Mouse (Mus musculus): ENCODE data around the gene Nav3. TPM values are rescaled to one million over a fixed set of nuclear protein-coding genes. Genes with fewer than 3 reads are reported as not detected.

The Nav3 gene
- polyA plus RNA-seq, 1 experiment from 2014 or later: 2.4 TPM

DNA sequence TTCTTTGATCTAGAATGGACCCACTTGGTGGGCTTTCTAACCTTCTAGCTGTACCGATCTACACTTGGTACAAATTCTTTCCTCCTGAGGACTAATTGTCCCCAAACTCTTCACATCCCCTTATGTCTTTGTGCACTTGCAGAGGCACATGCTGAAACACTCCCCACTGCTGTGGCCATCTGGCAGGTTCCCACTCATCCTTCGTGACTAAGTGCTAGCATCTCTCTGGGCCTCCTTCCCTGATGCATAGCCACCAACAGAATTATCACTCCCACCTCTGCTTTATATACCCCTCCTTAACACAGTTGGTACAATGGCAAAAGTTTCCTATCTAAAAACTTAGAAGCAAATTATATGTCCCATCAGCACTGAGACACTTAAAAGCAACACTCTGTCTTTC, 15.6 kb downstream of the Nav3 start:
- H3K9me3 ChIP-seq (replicated peaks; ENCODE audit: control insufficient read depth, low read length): no peaks in the 10 kb centered on the region
- no peak overlapping the region for H3K4me3 ChIP-seq (replicated peaks; ENCODE audit: low read length)
- no peak overlapping the region for H3K9ac ChIP-seq (ENCODE audit: low read length)
- 85% methylated on average over 2 of the region's 2 CpGs for WGBS
- no peaks in the 10 kb centered on the region for H3K27me3 ChIP-seq (ENCODE audit: control insufficient read depth, insufficient read depth, low read length)
- no peak overlapping the region for H3K4me2 ChIP-seq (ENCODE audit: low read depth, low read length)
- no peaks in the 10 kb centered on the region for H3K4me1 ChIP-seq (ENCODE audit: control insufficient read depth, insufficient read depth, low read length)
- no peak for ATAC-seq (ENCODE audit: insufficient read depth, low FRiP score)
- H3K36me3 ChIP-seq (ENCODE audit: control insufficient read depth, insufficient read depth, low read length): no peaks in the 10 kb centered on the region
- no peak overlapping the region for H3K27ac ChIP-seq (ENCODE audit: low read length)

DNA sequence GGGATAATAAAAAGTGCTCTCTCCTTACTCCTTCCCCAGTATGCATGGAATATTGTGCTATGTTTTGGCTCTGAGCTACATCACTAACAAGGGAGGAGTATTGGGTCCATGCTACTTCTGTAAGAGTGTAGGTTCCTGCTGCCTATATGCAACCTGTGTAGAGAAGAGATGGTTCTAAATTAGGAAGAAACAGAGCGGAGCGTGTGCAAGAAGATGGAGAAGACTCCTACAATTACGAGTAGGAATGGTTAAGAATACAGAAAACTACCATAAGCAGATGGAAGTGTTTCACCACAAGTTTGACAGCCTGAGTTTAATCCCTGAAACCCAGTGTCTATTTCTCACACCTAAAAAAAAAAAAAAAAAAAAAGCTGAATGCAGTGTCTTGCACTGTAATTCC, 24.9 kb downstream of the Nav3 start:
- H3K36me3 ChIP-seq (ENCODE audit: control insufficient read depth, insufficient read depth, low read length): no peaks in the 10 kb centered on the region
- 94% methylated on average over 3 of the region's 3 CpGs for WGBS
- no peak for ATAC-seq (ENCODE audit: insufficient read depth, low FRiP score)

DNA sequence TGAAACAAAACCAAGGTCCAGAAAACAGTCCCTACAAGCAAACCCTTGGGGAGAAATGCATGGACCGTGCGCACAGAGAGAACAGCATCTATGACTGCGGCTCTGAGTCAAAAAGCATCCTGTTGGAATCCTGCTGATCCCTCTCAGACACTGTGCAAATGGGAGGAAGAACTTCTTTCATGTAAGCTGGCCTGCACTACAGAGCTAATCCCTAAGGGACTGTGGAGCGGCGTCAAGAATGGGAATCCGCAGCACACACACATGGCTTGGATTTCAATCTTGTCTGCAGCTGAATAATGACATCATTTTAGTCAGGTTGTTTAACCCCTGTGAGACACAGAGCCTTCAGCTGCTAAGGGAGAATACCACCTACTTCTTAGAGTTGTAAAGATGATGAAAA, 26.4 kb downstream of the Nav3 start:
- Histone ChIP-seq H3K36me3 (ENCODE audit: control insufficient read depth, insufficient read depth, low read length) (no peaks in the 10 kb centered on the region), H3K27me3 (ENCODE audit: control insufficient read depth, insufficient read depth, low read length) (no peaks in the 10 kb centered on the region), H3K4me1 (ENCODE audit: control insufficient read depth, insufficient read depth, low read length) (no peaks in the 10 kb centered on the region), H3K27ac (ENCODE audit: low read length) (no peak overlapping the region), H3K9me3 (replicated peaks; ENCODE audit: control insufficient read depth, low read length) (no peaks in the 10 kb centered on the region), H3K4me3 (replicated peaks; ENCODE audit: low read length) (no peak overlapping the region), H3K9ac (ENCODE audit: low read length) (no peak overlapping the region), H3K4me2 (ENCODE audit: low read depth, low read length) (no peak overlapping the region)
- 59% methylated on average over 6 of the region's 6 CpGs for WGBS
- no peak for ATAC-seq (ENCODE audit: insufficient read depth, low FRiP score)

More for the DNA sequence above, 24.9 kb downstream of the Nav3 start:
- Histone ChIP-seq H3K4me3 (replicated peaks; ENCODE audit: low read length) (no peak overlapping the region), H3K9me3 (replicated peaks; ENCODE audit: control insufficient read depth, low read length) (no peaks in the 10 kb centered on the region), H3K4me1 (ENCODE audit: control insufficient read depth, insufficient read depth, low read length) (no peaks in the 10 kb centered on the region), H3K27me3 (ENCODE audit: control insufficient read depth, insufficient read depth, low read length) (no peaks in the 10 kb centered on the region), H3K27ac (ENCODE audit: low read length) (no peak overlapping the region), H3K9ac (ENCODE audit: low read length) (no peak overlapping the region), H3K4me2 (ENCODE audit: low read depth, low read length) (no peak overlapping the region)

DNA sequence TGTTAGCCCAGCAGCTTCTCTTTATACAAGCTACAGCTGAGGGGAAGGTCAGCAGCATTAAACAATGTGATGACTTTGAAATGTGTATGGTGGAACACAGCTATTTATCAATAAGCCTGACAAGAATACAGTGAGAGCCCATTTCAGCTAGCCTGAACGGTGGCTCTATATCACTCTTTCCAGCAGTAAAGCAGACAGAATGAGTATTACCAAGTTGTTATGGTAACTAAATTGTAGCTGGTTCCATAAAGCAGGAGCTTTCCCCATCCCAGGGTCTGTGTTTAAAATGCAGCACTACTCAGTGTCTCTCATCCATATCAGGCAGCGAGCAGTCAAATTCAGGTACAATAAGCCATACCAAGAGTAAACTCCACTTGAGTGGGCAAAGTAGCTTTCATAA, 27.0 kb downstream of the Nav3 start:
- H3K36me3 ChIP-seq (ENCODE audit: control insufficient read depth, insufficient read depth, low read length): no peaks in the 10 kb centered on the region
- no peaks in the 10 kb centered on the region for H3K27me3 ChIP-seq (ENCODE audit: control insufficient read depth, insufficient read depth, low read length)
- no peak overlapping the region for H3K27ac ChIP-seq (ENCODE audit: low read length)
- no peak overlapping the region for H3K4me3 ChIP-seq (replicated peaks; ENCODE audit: low read length)
- no peak overlapping the region for H3K9ac ChIP-seq (ENCODE audit: low read length)
- ATAC-seq (ENCODE audit: insufficient read depth, low FRiP score): no peak
- no peak overlapping the region for H3K4me2 ChIP-seq (ENCODE audit: low read depth, low read length)
- 70% methylated on average over 2 of the region's 2 CpGs for WGBS
- H3K4me1 ChIP-seq (ENCODE audit: control insufficient read depth, insufficient read depth, low read length): no peaks in the 10 kb centered on the region
- no peaks in the 10 kb centered on the region for H3K9me3 ChIP-seq (replicated peaks; ENCODE audit: control insufficient read depth, low read length)

DNA sequence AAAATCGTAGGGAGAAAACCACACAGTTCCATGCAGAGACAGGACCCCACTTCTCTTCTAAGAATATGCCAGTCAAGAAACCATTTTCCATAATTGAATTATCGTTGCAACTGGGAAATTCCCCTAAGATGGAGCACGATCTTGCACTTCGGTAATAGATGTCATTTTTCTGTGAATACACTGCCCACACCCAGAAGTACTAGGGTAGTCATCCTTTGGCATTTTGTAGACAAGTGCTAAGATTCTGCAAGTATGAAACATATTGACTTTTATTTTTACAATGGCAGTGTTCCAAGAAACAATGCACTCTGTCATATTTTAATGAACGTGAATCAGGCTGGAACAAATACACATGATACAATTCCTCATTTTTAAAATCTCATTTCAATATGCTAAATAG, 34.5 kb downstream of the Nav3 start:
- Histone ChIP-seq H3K9me3 (replicated peaks; ENCODE audit: control insufficient read depth, low read length) (no peaks in the 10 kb centered on the region), H3K4me1 (ENCODE audit: control insufficient read depth, insufficient read depth, low read length) (no peaks in the 10 kb centered on the region), H3K27ac (ENCODE audit: low read length) (no peak overlapping the region), H3K36me3 (ENCODE audit: control insufficient read depth, insufficient read depth, low read length) (no peaks in the 10 kb centered on the region), H3K9ac (ENCODE audit: low read length) (no peak overlapping the region), H3K4me2 (ENCODE audit: low read depth, low read length) (no peak overlapping the region), H3K4me3 (replicated peaks; ENCODE audit: low read length) (no peak overlapping the region), H3K27me3 (ENCODE audit: control insufficient read depth, insufficient read depth, low read length) (no peaks in the 10 kb centered on the region)
- 76% methylated on average over 5 of the region's 5 CpGs for WGBS
- ATAC-seq (ENCODE audit: insufficient read depth, low FRiP score): no peak

DNA sequence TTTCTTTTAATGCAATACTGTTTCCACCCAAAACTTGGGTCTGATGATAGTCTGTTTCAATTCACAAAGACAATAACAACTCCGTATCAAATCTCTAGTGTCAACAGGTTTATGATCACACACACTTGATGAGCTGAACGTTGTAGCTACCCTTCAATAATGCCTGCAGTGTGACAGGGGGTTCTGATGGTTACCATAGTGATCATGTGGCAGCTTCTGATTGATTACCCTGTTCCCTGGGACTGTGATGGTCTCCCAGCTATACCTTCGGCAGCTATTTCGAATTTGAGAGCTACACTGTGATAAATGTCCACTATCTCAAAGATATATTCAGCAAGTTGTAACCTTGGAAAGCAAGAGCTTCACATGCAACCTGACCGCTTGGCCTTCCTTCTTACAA, 39.0 kb downstream of the Nav3 start:
- H3K27ac ChIP-seq (ENCODE audit: low read length): no peak overlapping the region
- ATAC-seq (ENCODE audit: insufficient read depth, low FRiP score): no peak
- no peaks in the 10 kb centered on the region for H3K4me1 ChIP-seq (ENCODE audit: control insufficient read depth, insufficient read depth, low read length)
- no peaks in the 10 kb centered on the region for H3K9me3 ChIP-seq (replicated peaks; ENCODE audit: control insufficient read depth, low read length)
- H3K4me2 ChIP-seq (ENCODE audit: low read depth, low read length): no peak overlapping the region
- H3K4me3 ChIP-seq (replicated peaks; ENCODE audit: low read length): no peak overlapping the region
- no peak overlapping the region for H3K9ac ChIP-seq (ENCODE audit: low read length)
- H3K36me3 ChIP-seq (ENCODE audit: control insufficient read depth, insufficient read depth, low read length): no peaks in the 10 kb centered on the region
- no peaks in the 10 kb centered on the region for H3K27me3 ChIP-seq (ENCODE audit: control insufficient read depth, insufficient read depth, low read length)
- 58% methylated on average over 5 of the region's 5 CpGs for WGBS

DNA sequence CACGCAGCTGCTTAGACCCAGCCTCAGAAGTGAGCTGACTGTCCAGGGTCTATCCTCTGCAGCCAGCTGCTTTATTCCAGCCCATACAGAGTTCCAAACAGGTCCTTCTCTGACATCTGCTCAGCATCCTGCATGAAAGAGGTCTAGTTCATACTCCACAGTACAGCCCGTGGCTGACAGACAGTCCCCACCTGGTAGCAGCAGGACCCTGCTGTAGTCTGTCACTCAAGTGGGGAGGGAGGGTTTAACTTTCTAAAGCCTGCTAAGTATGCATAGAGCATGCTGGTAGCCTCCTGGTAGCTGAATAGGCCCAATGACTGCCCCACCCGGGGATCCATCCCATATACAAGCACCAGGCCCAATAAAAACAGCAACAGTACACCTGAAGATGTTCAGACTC, 40.4 kb downstream of the Nav3 start:
- 47% methylated on average over 3 of the region's 3 CpGs for WGBS
- no peaks in the 10 kb centered on the region for H3K27me3 ChIP-seq (ENCODE audit: control insufficient read depth, insufficient read depth, low read length)
- H3K9me3 ChIP-seq (replicated peaks; ENCODE audit: control insufficient read depth, low read length): no peaks in the 10 kb centered on the region
- no peak overlapping the region for H3K9ac ChIP-seq (ENCODE audit: low read length)
- H3K4me2 ChIP-seq (ENCODE audit: low read depth, low read length): no peak overlapping the region
- H3K36me3 ChIP-seq (ENCODE audit: control insufficient read depth, insufficient read depth, low read length): no peaks in the 10 kb centered on the region
- ATAC-seq (ENCODE audit: insufficient read depth, low FRiP score): no peak
- H3K27ac ChIP-seq (ENCODE audit: low read length): no peak overlapping the region
- H3K4me3 ChIP-seq (replicated peaks; ENCODE audit: low read length): no peak overlapping the region
- no peaks in the 10 kb centered on the region for H3K4me1 ChIP-seq (ENCODE audit: control insufficient read depth, insufficient read depth, low read length)

DNA sequence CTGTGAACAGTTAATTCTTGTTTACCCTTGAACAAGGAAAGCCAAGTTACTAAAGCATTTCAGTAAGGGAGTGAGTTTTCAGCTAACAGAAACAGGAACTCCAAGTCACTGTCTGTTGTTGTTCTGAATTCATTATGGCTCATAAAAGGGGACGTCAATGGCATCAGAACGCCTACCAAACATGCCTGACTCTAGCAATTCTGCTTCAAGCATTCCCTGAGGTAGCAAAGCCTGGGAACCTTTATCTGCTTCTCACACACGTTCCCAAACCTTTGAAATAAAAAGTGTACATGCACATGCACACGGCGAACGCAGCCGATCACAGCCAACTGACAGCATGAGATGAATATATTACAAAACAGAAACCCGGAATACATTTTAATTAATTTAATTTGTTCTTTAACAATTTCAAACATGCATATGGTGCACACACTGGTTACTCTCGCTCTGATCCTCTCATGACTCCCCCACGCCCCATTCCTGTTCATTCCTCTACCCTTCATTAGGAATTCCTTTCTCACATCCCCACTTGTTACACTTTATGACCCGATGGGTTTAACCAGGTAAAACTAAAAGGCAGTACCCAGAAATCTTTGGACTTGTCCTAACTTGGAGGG, 42.6 kb downstream of the Nav3 start:
- WGBS: 85% methylated on average over 11 of the region's 11 CpGs
- no peak overlapping the region for H3K4me2 ChIP-seq (ENCODE audit: low read depth, low read length)
- no peaks in the 10 kb centered on the region for H3K27me3 ChIP-seq (ENCODE audit: control insufficient read depth, insufficient read depth, low read length)
- no peaks in the 10 kb centered on the region for H3K4me1 ChIP-seq (ENCODE audit: control insufficient read depth, insufficient read depth, low read length)
- no peak overlapping the region for H3K4me3 ChIP-seq (replicated peaks; ENCODE audit: low read length)
- no peak for ATAC-seq (ENCODE audit: insufficient read depth, low FRiP score)
- no peaks in the 10 kb centered on the region for H3K36me3 ChIP-seq (ENCODE audit: control insufficient read depth, insufficient read depth, low read length)
- H3K27ac ChIP-seq (ENCODE audit: low read length): no peak overlapping the region
- no peak overlapping the region for H3K9ac ChIP-seq (ENCODE audit: low read length)
- H3K9me3 ChIP-seq (replicated peaks; ENCODE audit: control insufficient read depth, low read length): no peaks in the 10 kb centered on the region

DNA sequence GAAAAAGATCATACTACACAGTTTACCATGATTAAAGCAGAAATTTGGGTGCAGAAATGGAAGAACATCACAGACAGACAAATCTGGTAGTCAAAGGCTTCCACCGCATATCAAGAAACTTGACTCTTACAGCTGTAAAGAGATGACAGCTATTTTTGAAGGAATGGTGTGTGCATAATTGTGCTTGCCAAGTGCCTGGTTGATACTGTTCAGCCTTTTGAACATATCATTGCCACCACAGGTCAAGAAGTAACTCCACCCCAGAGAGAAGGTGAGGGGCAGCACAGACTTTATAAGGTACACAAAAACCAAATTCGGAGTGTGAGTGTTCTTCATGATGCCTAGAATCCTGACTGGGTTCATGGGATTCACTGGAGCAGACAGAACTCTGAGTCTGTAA, 53.1 kb downstream of the Nav3 start:
- no peaks in the 10 kb centered on the region for H3K4me1 ChIP-seq (ENCODE audit: control insufficient read depth, insufficient read depth, low read length)
- H3K27me3 ChIP-seq (ENCODE audit: control insufficient read depth, insufficient read depth, low read length): no peaks in the 10 kb centered on the region
- whole genome bisulfite sequencing: 91% methylated on average over 2 of the region's 2 CpGs
- no peak for ATAC-seq (ENCODE audit: insufficient read depth, low FRiP score)
- H3K4me3 ChIP-seq (replicated peaks; ENCODE audit: low read length): no peak overlapping the region
- no peaks in the 10 kb centered on the region for H3K9me3 ChIP-seq (replicated peaks; ENCODE audit: control insufficient read depth, low read length)
- no peak overlapping the region for H3K27ac ChIP-seq (ENCODE audit: low read length)
- H3K36me3 ChIP-seq (ENCODE audit: control insufficient read depth, insufficient read depth, low read length): no peaks in the 10 kb centered on the region
- H3K9ac ChIP-seq (ENCODE audit: low read length): no peak overlapping the region
- H3K4me2 ChIP-seq (ENCODE audit: low read depth, low read length): no peak overlapping the region

DNA sequence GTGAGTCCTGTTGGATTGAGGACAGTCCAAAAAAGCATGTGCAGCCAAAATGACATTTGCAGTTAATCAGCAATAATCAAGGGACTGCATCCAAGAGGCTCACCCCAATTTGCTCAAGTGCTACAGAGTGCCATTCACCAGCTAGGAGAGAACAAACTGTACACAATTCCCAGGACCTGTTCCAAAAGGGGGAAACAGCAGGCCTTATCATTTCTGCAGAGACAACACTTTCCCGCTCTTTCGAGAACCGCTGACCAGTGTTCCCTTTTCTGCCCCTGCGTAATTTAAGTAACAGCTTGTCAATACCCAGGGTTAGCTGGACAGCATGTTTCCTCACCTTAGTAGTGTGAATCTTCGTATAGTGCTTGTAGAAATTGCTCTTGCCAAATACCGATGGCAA, 55.4 kb downstream of the Nav3 start:
- H3K4me3 ChIP-seq (replicated peaks; ENCODE audit: low read length): no peak overlapping the region
- H3K9me3 ChIP-seq (replicated peaks; ENCODE audit: control insufficient read depth, low read length): no peaks in the 10 kb centered on the region
- no peak for ATAC-seq (ENCODE audit: insufficient read depth, low FRiP score)
- no peak overlapping the region for H3K27ac ChIP-seq (ENCODE audit: low read length)
- no peaks in the 10 kb centered on the region for H3K36me3 ChIP-seq (ENCODE audit: control insufficient read depth, insufficient read depth, low read length)
- WGBS: 85% methylated on average over 6 of the region's 6 CpGs
- no peaks in the 10 kb centered on the region for H3K4me1 ChIP-seq (ENCODE audit: control insufficient read depth, insufficient read depth, low read length)
- no peaks in the 10 kb centered on the region for H3K27me3 ChIP-seq (ENCODE audit: control insufficient read depth, insufficient read depth, low read length)
- no peak overlapping the region for H3K9ac ChIP-seq (ENCODE audit: low read length)
- H3K4me2 ChIP-seq (ENCODE audit: low read depth, low read length): no peak overlapping the region
